Mouse (Mus musculus): ENCODE measurements around the gene Amigo2.

Amigo2 gene

DNA sequence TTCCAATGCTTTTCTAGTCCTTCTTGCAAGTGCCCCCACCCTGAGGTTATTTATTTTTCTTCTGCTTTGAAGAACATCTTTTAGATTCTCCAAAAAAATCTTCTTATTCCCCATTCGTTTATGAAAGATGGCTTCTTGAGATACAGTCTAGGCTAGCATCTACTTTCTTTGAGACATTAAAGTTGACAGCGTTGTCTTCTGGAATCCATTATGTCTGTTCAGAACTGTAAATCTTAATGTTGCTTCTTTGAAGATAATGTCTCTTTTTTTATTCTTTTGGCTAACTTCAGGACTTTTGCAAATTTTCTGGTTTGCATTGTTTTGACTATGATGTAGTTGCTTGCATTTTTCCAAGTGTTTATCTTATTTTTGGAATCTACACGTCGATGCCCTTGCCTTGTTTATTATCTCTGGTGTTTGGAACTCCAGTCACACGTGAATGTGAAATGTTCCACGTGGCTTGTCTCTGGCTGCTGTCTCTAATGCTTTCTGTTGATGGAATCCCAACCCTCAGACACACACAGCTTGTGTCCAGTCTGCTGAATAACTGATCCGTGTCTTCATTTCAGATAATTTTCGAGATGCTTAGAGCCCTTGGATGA, 20.1 kb upstream of the Amigo2 start:
- DNase-seq (ENCODE audit: low read depth, low spot score): peak; percentile 42

DNA sequence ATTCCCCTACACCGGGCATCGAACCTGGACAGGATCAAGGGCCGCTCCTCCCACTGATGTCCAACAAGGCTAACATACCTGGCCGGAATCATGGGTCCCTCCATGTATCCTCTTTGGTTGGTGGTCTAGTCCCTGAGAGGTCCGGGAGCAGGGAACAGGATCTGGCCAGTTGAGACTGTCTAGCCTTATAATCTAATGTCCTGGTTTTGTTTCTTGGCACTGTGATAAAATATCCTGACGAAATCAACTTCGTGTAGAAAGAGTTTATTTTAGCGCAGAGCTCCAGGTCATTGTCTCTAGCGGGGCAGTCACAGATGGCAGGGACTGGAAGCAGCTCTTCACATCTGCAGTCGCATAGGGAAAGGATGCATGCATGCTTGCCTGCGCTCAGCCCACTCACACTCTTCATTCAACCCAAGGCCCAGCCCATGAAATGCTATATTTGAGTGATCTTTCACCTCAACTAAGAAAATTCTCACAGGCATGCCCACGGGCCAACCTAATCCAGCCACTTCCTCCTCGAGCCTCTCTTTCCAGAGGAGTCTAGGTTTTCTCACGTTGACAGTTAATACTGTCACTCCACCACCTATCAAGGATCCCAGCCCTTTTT, 19.3 kb upstream of the Amigo2 start:
- peak; percentile 81 for DNase-seq (ENCODE audit: low read depth, low spot score)

DNA sequence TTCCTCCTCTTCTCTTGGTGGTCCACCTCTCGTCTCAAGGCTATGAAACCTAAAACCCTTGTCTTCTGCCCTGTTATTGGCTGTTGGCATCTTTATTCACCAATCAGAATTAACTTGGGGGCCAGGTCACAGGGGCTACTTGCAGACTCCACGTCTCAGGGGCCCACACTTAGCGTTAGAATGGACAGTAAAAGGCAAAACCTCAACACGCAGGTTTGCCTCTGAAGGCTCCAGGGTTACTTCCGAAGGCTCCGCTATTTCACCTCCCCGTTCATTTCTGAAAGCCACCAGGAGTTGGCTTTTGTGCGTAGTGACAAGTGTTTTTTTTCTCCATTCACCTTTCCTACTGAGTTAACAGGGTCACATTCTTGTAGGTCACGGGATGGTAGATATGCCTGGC, 15.2 kb upstream of the Amigo2 start:
- DNase-seq (ENCODE audit: low read depth, low spot score): peak; percentile 93

DNA sequence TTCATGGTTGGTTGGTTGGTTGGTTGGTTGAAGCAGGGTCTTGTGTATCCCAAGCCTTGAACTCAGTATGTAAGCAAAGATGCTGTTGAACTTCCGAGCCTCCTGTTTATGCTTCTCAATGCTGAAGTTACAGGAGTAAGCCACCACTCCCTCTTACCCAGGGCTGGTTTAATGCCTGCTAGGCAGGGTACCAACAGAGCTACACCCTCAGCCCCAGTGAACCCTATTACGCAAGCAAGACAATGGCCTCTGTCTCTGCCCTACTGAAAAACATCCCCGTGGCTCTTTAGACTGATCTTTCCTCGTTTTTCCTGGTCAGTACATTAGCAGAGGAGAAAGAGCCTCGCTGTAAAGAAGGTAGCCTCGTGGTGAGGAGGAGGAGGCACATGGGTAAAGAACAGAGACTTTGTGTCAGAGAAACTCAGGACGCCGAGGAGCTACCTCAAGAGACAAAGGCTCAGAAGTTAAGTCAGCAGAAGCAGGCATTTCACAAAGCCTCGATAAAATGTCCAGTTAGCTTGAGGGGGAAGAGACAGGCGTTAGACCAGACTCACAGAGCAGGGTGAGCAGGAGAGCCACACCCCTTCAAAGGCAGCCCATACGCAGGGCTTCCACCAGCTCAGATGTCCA, 13.0 kb upstream of the Amigo2 start:
- DNase-seq (ENCODE audit: low read depth, low spot score): peak; percentile 81

DNA sequence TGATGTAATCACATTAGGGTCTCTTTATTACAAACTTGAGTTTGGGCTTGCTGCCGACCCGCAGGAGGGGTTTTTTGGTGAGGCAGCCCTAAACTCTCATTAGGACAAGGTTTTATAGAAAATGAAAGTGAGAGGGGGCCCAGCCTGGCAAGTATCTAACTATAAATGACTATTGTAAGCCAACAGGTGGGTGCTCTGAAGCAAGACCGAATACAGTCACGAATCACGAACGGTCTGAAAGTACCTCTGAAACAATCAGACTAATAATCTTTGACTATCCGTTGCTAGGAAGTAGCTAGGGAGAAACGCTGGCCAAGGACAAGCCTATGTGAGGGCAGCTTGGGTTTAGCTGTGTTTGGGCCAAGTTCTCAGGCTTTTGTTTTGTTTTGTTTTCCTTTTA, 12.2 kb upstream of the Amigo2 start:
- peak; percentile 93 for DNase-seq (ENCODE audit: low read depth, low spot score)

DNA sequence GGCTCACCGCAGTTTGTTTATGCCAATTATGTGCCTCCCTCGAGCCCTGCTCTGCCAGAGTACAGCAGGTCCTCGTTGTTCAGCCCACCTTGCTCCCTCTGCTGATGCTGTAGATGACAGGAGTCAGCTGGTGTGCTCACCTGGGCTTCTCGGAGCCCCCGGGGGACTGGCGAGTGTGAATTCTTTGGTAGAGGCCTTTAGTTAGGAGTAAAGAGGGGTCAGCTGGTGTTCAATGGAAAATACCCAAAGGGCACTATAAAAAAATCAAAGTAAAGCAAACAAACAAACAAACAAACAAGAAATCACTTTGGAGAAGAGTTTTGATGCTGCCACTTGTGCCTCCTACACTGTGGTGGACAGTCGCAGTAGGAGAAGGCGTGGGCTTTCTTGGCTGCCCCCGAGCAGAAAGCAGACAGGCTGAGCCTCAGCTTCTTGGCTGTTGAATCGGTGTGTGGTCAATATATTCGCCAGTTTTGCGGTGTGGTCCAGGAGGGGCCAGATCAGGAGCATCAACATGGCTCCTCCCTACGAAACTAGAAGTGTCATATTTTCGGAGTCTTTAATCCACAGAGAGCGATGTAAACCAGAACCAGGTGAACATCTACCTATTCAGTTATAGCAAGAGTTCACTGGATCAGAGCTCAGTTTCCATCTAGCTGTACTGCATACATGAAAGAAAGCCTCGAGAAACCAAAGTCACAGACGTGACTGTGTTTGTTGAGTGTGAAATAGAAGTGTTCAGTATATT, 11.6 kb upstream of the Amigo2 start:
- DNase-seq (ENCODE audit: low read depth, low spot score): peak; percentile 87

DNA sequence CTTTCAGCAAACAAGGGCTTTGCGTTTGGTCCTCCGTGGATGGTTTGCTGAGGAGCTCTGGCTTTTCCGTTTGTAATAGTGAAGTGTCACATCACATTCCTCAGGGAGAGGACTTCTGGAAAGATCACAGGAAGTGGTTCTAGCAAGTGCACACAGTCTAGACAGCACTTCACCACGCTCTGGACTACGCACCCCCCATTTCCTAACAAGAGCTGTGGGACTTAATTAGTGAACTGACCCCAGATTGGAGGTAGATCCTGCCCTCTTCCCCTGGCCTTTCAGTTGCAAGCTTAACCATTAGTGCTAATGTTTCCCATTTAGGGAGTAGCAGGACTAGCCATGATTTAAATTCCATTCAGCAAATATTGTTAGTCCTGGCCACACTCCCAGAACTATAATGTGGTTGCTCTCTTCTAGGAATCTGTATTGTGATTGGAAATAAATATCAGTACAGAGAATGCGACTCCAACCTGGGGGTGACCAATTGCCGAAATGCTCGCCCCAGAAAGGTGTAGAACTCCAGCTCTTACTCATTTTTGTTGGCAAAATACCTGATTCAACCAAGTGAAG, 10.2 kb upstream of the Amigo2 start:
- peak; percentile 77 for DNase-seq (ENCODE audit: low read depth, low spot score)

DNA sequence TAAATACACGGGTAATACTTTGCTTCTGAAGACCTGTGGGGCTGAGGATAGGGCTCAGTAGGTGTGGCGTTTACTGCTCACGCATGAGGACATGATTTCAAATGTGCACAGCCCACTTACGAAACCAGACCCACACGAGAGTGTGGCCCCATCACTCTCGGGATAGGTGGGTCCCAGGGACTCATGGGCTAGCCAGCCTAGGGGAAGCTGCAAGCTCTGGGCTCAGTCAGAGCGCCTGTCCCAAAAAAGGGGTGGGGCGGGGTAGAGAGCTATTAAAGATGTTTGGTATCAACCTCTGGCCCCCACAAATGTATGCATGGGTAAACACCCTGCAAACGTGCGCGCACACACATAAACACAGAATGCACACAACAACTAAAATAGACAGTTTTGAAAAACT, 9.3 kb upstream of the Amigo2 start:
- peak; percentile 93 for DNase-seq (ENCODE audit: low read depth, low spot score)

DNA sequence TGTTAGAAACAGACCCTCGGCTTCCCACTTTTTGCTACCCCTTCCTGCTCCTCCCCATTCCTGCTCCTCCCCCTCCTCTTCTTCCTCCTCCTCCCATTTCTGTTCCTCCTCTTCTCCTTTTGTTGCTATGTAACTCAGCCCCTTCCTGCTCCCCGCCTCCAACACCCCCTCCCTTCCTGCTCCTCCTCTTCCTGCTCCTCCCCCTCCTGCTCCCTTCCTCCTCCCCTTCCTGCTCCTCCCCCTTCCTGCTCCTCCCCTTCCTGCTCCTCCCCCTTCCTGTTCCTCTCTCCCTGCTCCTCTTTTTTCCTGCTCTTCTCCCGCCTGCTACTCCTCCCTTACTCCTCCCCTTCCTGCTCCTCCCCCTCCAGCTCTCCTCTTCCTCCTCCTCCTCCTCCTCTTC, 8.7 kb upstream of the Amigo2 start:
- DNase-seq (ENCODE audit: low read depth, low spot score): peak; percentile 96

DNA sequence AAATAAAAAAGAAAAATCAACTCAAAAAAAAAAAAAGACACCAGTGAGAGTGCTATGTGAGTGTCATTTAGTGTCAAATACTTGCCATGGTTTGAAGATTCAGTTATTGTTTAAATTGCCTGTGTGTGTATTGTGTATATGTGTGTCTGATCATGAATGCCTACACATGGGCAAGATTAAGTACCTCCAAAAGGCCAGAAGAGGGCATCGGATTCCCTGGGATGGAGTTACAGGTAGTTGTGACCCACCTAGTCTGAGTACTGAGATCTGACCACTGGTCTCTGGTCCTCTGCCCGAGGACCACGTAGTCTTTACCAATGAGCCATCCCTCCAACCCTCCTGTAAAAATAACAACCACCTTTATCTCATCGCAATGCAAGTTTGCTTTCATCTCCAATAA, 7.3 kb upstream of the Amigo2 start:
- peak; percentile 70 for DNase-seq (ENCODE audit: low read depth, low spot score)

DNA sequence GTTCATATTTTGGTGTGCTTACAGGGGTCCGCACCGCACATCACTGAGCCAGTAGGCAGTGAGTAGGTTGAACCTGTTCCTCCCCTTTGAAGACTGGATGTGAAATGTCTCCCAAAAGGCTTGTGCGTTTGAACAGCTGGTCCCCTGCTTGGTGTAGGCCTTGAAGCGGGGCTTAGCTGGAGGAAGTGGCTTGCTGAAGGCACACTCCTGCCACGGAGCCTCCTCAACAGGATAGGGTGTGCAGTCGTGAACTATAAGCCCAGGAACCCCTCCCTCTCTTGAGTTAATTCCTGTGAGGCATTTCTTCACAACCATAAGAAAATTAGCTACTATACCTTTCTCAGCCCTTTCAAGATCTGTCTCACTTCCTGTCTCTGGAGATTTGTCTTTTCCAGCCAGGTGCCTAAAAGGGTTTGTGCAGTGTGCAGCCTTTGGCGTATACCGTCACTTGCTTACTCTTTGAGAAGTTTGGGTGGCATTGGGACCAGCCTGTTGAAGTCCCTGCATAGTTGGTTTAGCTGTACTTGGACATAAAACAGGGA, 5.5 kb upstream of the Amigo2 start:
- DNase-seq (ENCODE audit: low read depth, low spot score): peak; percentile 21

DNA sequence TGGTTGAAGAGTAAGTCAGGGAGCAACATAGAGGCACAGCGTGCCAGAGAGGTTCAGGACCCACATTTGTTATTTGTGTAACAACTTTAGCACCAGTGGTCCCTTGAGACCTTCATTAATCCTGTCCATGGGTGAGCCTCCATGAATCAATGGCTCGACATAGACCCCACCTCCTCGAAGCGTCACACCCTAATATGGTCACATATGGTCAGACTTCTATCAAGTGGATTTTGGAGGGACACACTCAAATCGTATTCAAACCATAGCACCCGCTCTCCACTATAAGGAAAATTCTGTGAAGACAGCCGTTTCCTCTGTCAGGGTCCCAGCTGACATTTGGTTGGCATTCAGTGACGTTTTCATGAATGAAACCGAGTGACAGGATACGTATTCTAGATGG, 2.2 kb upstream of the Amigo2 start:
- DNase-seq (ENCODE audit: low read depth, low spot score): no peak

DNA sequence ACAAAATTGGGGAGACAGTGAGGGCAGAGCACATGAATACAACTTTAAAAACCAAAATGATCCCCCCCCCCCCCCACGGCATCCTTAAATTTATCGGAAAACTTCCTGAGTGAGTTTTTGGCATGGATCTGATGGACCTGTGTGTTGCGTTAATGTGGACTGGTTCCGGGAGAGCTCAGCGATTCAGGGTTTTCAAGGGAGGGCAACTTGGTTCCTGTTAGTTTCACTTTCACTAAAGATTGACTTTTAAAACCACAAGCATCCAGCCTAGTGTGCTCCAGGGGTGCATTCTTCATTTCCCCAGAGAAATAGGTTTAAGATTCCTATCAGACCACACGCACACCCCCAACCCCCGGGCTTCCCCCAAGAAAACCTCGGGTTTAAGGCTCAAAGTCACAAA, 1.2 kb upstream of the Amigo2 start:
- no peak for DNase-seq (ENCODE audit: low read depth, low spot score)

DNA sequence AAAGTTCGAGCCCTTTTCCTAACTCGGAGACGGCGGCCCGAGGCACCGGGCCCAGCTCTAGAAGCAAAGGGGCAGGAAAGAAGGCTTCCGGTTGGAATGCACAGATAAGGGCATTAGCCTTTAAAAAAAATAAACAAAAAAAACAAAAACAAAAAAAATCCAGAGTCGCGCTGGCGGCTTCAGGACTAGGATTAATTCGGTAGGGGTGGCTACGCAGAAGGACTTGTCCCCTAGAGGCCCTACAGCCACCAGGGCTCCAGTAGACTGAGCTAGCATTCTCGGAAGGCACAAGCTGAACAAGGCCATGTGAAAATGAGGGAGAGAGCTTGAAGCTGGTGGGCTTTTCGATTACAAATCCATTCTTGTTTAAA, 689 bp upstream of the Amigo2 start:
- DNase-seq (ENCODE audit: low read depth, low spot score): peak; percentile 72

DNA sequence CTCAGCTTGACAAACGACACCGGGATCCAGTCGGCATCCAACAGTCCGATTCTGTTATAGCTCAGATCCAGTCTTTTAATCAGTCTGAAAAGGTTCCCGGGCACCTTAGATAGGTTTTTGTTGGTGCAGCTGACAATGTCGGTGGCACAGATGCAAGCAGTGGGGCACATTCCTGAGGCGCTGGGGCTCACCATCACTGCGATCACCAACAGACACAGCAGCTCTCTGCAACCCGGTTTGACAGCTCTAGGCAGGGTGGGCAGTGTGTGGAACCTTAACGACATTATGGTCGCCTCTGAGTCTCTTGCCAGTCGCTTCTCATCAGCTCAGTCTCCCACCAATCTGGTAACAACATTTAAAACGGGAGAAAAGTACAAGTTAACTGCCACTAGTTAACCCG, 831 bp downstream of the Amigo2 start:
- DNase-seq (ENCODE audit: low read depth, low spot score): no peak

DNA sequence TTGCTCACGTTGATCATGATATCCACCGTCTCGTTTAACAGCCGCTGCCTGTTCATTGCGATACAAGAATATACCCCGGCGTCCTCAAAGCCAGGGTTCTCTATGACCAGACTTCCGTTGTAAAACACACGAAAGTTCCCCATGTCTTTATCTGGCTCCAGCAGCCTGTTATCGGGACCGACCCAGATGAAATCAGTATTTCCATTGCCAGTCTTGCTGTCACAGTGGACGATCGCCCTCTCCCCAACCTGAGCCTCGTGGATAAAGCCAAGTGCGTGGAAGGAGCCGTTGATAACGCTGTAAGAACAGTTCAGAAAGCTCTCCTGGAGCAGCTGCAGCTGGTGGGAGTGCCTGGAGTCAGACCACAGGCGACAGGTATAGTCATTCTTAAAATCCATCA, 1.7 kb downstream of the Amigo2 start:
- DNase-seq (ENCODE audit: low read depth, low spot score): no peak

DNA sequence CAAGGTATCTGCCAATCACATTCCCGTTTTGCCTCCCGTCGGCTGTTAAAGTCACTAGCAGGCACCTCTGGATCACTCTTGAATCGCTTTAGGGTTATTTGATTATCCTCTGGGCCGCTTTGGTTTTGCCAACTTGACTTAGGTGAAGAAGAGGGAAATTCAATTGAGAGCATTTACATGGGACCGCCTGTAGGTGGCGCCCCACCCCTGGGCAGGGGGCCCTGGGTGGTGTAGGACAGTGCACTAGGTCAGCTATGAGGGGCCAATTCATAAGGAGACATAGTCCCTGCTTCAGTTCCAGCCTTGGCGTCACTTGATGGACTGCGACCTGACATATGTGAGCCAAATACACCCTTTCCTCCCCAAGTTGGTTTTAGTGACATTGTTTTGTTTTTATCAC, 10.1 kb downstream of the Amigo2 start:
- peak; percentile 71 for DNase-seq (ENCODE audit: low read depth, low spot score)

DNA sequence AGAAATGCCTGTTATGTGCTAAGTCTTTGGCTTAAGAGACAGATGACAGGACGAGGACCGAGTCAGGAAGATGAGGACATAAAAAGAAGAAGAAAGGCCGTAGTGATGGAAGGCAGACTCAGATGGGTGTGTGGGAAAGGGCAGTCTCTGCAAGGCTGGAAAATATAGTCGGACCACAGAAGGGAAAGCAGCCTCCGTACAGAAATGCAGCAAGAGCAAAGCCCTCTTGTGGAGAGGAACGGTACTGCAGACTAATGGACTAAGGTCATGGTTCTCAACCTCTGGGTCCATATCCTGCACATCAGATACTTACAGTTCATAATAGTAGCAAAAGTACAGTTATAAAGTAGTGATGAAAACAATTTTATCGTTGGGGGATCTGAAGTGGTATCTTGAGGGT, 11.9 kb downstream of the Amigo2 start:
- peak; percentile 74 for DNase-seq (ENCODE audit: low read depth, low spot score)

DNA sequence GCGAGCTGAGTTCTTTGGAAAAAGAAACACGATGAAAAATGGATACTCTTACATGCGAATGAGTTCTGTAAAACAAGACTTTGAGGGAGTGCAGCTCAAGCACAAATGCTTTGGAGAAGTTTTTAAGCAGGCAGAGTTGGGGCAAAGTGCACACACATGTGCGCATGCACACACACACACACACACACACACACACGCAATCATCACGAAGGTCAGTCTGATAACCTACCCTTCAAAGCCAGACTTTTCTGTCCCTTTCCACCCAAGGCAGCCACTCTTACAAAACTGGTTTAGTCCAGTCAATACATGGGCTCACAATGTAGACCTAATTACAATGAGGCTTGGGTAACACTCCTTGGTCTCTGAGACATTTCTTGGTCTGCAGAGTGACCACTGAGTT, 13.0 kb downstream of the Amigo2 start:
- no peak for DNase-seq (ENCODE audit: low read depth, low spot score)

DNA sequence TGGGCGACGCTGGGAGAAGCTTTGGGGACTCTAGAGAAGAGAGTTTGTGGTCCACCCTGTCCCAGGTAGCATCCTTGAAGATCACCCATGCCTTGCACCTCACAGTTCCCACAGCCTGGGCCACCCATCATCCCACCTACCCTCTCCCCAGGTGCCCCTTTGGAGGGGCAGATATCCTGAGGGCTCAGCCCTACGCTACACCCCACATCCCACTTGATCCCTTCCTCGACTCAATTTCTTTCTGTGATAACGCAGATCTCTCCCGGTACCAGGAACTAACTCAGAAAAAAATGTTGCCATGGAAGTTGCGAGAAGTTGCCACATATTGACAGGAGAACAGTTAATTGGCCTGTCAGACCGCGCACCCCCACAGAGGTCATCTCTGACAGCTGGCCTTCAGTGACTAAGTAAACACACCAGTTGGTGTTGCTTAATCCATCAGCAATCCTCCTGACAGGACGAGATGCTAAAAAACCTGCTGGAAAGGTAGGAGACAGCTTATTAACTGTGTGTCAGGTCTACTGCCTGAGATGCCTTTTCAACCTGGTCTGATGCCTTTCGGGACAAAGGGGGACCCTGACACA, 17.5 kb downstream of the Amigo2 start:
- DNase-seq (ENCODE audit: low read depth, low spot score): no peak

DNA sequence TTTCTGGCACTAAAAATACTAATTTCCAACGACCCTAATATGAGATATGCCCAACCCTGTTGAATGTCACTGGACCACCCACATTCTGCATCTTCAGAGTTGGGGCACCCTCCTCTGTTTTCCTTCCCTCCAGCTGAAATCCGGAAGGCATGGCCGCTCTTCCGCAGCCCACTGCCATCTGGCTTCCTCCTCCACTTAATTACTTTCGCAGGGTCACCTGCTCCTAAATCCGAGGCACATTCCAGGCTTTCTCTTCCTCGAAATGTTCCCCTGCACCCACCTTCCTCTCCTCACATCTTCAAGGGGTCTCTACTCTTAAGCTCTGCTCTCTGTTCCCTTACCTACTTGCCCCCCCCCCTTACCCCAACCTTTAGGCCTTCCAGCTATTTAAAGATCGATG, 23.1 kb downstream of the Amigo2 start:
- DNase-seq (ENCODE audit: low read depth, low spot score): no peak

DNA sequence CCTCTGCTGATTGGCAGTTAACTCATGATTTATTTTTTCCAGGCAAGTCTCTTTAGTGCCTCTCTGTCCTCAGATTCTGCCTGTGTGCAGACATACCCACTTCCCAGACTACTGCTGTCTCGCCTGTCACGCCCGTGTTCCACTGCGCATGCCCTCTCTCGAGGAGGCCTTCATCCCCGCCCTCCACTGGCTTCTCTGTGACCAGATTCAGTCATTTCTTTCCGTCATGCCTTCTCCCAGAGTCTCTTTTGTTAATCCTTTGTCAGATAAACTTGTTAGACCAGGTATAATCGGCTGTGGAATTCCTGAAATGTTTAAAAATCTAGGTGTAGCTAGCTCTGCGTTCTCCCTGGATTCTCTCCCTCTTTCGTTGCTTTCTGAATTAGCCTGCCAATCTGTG, 23.7 kb downstream of the Amigo2 start:
- no peak for DNase-seq (ENCODE audit: low read depth, low spot score)
